In the genomic region with DNA sequence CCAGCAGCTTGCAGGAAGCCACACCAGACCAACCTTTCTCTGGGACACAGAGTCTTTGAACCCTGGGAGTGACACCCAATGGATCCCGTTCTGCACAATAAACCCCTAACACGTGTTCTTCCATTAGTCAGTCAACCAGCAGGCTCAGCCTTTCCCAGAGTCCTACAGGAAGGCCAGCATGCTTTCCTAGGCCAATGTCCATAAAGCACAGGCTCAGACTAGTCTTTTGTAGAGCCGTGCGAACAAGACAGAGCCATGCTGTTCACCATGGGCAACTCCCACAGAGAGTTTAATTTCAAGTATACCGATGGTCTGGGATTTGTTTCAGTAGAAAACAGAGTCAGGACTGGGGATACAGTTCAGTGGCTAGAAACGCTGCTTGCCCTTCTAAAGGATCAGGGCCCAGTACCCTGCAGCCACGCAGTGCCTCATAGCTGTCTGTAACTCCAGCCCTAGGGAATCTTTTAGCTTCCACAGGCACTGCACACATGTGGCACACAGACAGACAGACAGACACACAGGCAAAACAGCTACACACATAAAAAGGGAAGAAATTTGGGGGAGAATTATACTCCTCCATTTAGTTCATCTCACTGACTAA, we compare ENCODE assay signal across 27 mouse cellular contexts. TPM values are rescaled to one million over a fixed set of nuclear protein-coding genes. Genes with fewer than 3 reads are reported as not detected.
"Had no signal": no experiment of that assay in that cellular context is flagged by ENCODE, and none has a peak within 500 bp of the region (broad histone marks: within the 10 kb centered on the region; RNA-seq: fewer than 3 reads in every experiment).

No protein-coding gene starts in this region.

- H3K27ac ChIP-seq: gastrocnemius, adult 2 months; heart, adult 2 months; heart, embryonic 13.5 days; heart, embryonic 15.5 days; hindbrain, embryonic 10.5 days; hindbrain, embryonic 12.5 days; hindbrain, embryonic 14.5 days; intestine, embryonic 15.5 days; layer of hippocampus, adult 2 months; left cerebral cortex, adult 2 months; liver, embryonic 13.5 days; liver, embryonic 15.5 days had no signal

- H3K9me3 ChIP-seq: heart, embryonic 13.5 days; heart, embryonic 15.5 days; hindbrain, embryonic 10.5 days; hindbrain, embryonic 12.5 days; intestine, embryonic 15.5 days; liver, embryonic 13.5 days; liver, embryonic 15.5 days had no signal

- H3K4me2 ChIP-seq: heart, embryonic 11.5 days; heart, embryonic 13.5 days; heart, embryonic 15.5 days; hindbrain, embryonic 12.5 days; hindbrain, embryonic 14.5 days; intestine, embryonic 15.5 days; liver, embryonic 11.5 days; liver, embryonic 13.5 days; liver, embryonic 15.5 days had no signal

- H3K27me3 ChIP-seq: heart, embryonic 13.5 days; heart, embryonic 15.5 days; hindbrain, embryonic 12.5 days; intestine, embryonic 15.5 days; liver, embryonic 13.5 days; liver, embryonic 15.5 days had no signal

- DNase-seq: gastrocnemius, adult 2 months; gastrocnemius, postnatal 10 days; gastrocnemius, postnatal 25 days; heart, adult 2 months; heart, postnatal 4 days; kidney, adult 2 months; kidney, postnatal 10 days; kidney, postnatal 36 days; liver; liver, embryonic 13.5 days; liver, postnatal 0 days had no signal

- ATAC-seq: forebrain, embryonic 16.5 days; hindbrain, embryonic 16.5 days; inflammation-experienced regulatory T-cells, adult 6 months; intestine, embryonic 15.5 days; intestine, postnatal 0 days; liver, postnatal 0 days had no signal

- H3K9ac ChIP-seq: heart, embryonic 13.5 days; heart, embryonic 15.5 days; hindbrain, embryonic 12.5 days; hindbrain, embryonic 14.5 days; intestine, embryonic 15.5 days; liver, embryonic 13.5 days; liver, embryonic 15.5 days; liver, postnatal 0 days had no signal

- H3K4me3 ChIP-seq: gastrocnemius, adult 2 months; heart, adult 2 months; heart, embryonic 13.5 days; heart, embryonic 15.5 days; hindbrain, embryonic 10.5 days; hindbrain, embryonic 12.5 days; intestine, embryonic 15.5 days; layer of hippocampus, adult 2 months; left cerebral cortex, adult 2 months; liver, embryonic 13.5 days; liver, embryonic 15.5 days had no signal

- H3K36me3 ChIP-seq: heart, embryonic 13.5 days; heart, embryonic 15.5 days; hindbrain, embryonic 10.5 days; hindbrain, embryonic 12.5 days; intestine, embryonic 15.5 days; liver, embryonic 13.5 days; liver, embryonic 15.5 days had no signal

- H3K4me1 ChIP-seq: heart, embryonic 15.5 days; hindbrain, embryonic 10.5 days; intestine, embryonic 15.5 days; liver, embryonic 13.5 days; liver, embryonic 15.5 days had no signal

RNA-seq across cellular contexts. Expression of a gene that starts 55.1 kb away (rescaled TPM):
- polyA plus RNA-seq: heart, postnatal 0 days; inflammation-experienced regulatory T-cells, adult 6 months; liver, embryonic 11.5 days; liver, embryonic 13.5 days; liver, embryonic 15.5 days; liver, postnatal 0 days had no signal
